Mouse (Mus musculus) neural tube, embryonic 13.5 days (tissue): ENCODE results near the gene Rasal2. TPM values are rescaled to one million over a fixed set of nuclear protein-coding genes. Genes with fewer than 3 reads are reported as not detected.

Experiments
- ATAC-seq: fragments of 200-750 bp; cut with Nextera tagmentation; 2 replicates; pipeline ENCODE4 v1.8.0; 2017; ENCODE audit warnings: low read depth, mild to moderate bottlenecking, moderate TSS enrichment, moderate library complexity
- H3K27ac ChIP-seq: fragments of 300-500 bp; sonication (generic); replicated peaks from 2 replicates; pipeline ENCODE4 v1.5.1; 2015; ENCODE audit warnings: moderate library complexity, mild to moderate bottlenecking, inconsistent platforms
- H3K27me3 ChIP-seq: fragments of 300-500 bp; sonication (generic); 2 replicates; pipeline ENCODE4 v1.6.1; 2015; ENCODE audit warnings: mild to moderate bottlenecking, inconsistent platforms
- H3K36me3 ChIP-seq: fragments of 300-500 bp; sonication (generic); 2 replicates; pipeline ENCODE4 v1.6.1; 2015; ENCODE audit warnings: mild to moderate bottlenecking, inconsistent platforms
- H3K4me1 ChIP-seq: fragments of 300-500 bp; sonication (generic); replicated peaks from 2 replicates; pipeline ENCODE4 v1.6.1; 2015; ENCODE audit warnings: inconsistent platforms
- H3K4me2 ChIP-seq: fragments of 300-500 bp; sonication (generic); 2 replicates; pipeline ENCODE4 v1.6.1; 2015; ENCODE audit warnings: inconsistent platforms, mild to moderate bottlenecking, moderate library complexity
- H3K4me3 ChIP-seq: fragments of 300-500 bp; sonication (generic); 2 replicates; pipeline ENCODE4 v1.5.1; 2015; ENCODE audit warnings: mild to moderate bottlenecking, inconsistent platforms
- H3K9ac ChIP-seq: fragments of 300-500 bp; sonication (generic); 2 replicates; pipeline ENCODE4 v1.6.1; 2015; ENCODE audit warnings: moderate library complexity, mild to moderate bottlenecking, inconsistent platforms
- H3K9me3 ChIP-seq: fragments of 300-500 bp; sonication (generic); 2 replicates; pipeline ENCODE4 v1.6.1; 2016; ENCODE audit warnings: inconsistent platforms
- WGBS: fragments of 180-500 bp; shearing (Covaris S2); methylation state at CpG from one replicate; pipeline ENCODE4 v1.1.7; 2015; 5-methylcytosine and 5-hydroxymethylcytosine counted together
- polyA plus RNA-seq: library from polyadenylated mRNA; unstranded; fragments of >200 nt; fragmentation: Nextera tagmentation; extraction: Ambion mirVana; gene quantifications from 2 replicates; pipeline ENCODE4 v1.2.1, GENCODE M21; 2015

Gene Rasal2
- polyA plus RNA-seq, 1 experiment from 2014 or later = 43.1 TPM

DNA sequence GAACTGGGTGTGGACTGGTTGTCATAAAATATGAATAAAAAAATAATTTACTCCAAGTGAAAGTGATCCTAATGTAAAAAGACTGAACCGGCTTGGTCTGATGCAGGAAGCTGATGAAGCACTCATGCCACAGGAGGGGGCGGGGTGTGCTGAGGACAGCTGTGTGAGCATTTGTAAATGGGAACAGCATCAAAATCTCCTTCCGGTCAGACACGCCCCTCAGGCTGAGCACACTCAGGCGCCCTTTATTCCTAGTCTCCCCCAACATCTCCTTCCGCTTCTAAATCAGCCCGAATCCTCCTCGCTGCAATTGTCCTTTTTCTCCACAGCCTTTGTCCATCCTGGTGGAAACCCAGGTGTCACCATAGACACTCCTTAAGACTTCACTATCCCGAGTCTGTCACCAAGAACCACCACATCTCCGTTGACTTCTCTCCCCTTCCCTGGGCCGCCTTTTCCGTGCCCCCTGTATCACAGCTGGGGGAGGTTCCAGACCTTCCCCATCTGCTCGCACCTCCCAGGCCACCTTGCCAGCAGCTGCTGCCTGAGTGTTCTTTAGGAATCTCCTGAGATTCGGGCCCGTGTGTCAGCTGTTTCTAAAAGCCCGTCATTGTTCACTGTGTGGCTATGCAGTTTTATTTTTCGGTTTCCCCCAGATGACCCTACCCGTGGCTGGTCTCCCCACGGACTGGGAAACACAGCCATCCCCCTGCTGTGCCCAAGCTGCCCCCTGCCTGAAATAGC lies 311.1 kb downstream of the Rasal2 start:
- H3K36me3 ChIP-seq = no peaks in the 10 kb centered on the region
- peak overlapping the region; percentile 91 for H3K27ac ChIP-seq
- H3K4me3 ChIP-seq = peak overlapping the region; percentile 23
- no peaks in the 10 kb centered on the region for H3K27me3 ChIP-seq
- peak overlapping the region; percentile 65 for H3K9ac ChIP-seq
- no peaks in the 10 kb centered on the region for H3K9me3 ChIP-seq
- WGBS = 8% methylated on average over 19 of the region's 19 CpGs
- peaks cover 10% of the 10 kb centered on the region for H3K4me1 ChIP-seq
- peak; percentile 92 for ATAC-seq
- H3K4me2 ChIP-seq = peak overlapping the region; percentile 56

DNA sequence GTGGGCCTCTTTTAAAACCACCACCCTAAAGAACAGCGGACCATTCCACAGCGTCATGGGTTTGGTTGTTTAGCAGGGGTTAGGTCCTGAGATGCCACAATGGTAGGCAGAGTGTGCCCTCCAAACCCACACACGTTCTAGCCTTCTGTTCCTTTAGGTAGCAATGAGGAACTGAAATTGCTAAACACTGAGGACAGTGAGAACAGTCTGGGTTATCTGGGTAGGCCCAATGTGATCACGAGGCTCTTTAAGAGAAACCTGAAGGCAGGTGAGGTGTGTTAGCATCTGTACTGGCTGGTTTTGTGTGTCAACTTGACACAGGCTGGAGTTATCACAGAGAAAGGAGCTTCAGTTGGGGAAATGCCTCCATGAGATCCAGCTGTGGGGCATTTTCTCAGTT lies 316.9 kb downstream of the Rasal2 start:
- Histone ChIP-seq H3K4me2 (no peak overlapping the region), H3K4me3 (no peak overlapping the region), H3K27ac (no peak overlapping the region), H3K9ac (no peak overlapping the region), H3K36me3 (no peaks in the 10 kb centered on the region), H3K9me3 (no peaks in the 10 kb centered on the region), H3K27me3 (no peaks in the 10 kb centered on the region), H3K4me1 (no peaks in the 10 kb centered on the region; the same call in 1 of the 2 replicates)
- WGBS = 91% methylated on average over 4 of the region's 4 CpGs
- ATAC-seq = no peak

DNA sequence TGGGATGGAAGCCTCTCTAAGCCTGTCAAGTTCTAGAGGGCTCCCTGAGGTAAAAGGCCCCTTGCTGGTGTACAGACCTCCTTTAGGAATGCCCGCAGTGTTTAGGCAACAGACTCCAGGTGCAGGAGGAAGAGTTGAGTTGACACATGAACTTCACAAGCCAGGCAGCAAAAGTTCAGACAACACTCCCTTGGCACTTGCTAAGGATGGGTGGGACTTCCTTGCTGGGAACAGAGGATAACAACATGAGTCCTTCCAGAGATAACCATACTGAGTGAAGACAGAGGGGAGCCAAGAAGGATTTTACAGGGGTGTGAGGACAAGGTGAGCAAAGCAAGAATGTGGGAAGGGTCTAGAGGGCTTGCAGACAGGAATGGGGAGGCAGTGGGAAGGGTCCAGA lies 319.8 kb downstream of the Rasal2 start:
- H3K4me2 ChIP-seq = no peak overlapping the region
- H3K27ac ChIP-seq = no peak overlapping the region
- H3K9me3 ChIP-seq = no peaks in the 10 kb centered on the region
- H3K4me3 ChIP-seq = no peak overlapping the region
- H3K36me3 ChIP-seq = no peaks in the 10 kb centered on the region
- 92% methylated on average over 1 of the region's 1 CpGs for WGBS
- no peaks in the 10 kb centered on the region for H3K4me1 ChIP-seq
- no peak overlapping the region for H3K9ac ChIP-seq
- no peaks in the 10 kb centered on the region for H3K27me3 ChIP-seq
- ATAC-seq = no peak

DNA sequence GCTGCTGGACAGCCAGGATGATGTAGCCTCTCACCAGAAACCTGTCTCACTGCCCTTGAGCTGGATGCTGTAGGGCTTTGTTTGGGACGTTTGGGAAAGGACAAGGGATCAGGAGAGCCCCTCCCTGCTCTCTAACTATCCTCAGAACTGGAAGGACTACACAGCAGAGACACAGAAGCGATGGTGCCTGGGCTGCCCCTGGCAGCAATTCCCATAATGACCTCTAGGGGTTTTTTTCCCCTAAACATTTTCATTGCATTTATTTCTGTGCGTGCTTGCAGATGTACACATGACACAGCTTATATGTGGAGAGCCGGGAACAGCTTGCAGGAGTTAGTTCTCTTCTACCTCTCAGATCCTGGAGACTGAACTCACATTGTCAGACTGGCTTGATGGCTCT lies 320.3 kb downstream of the Rasal2 start:
- no peak for ATAC-seq
- H3K9ac ChIP-seq = no peak overlapping the region
- 59% methylated on average over 4 of the region's 4 CpGs for WGBS

DNA sequence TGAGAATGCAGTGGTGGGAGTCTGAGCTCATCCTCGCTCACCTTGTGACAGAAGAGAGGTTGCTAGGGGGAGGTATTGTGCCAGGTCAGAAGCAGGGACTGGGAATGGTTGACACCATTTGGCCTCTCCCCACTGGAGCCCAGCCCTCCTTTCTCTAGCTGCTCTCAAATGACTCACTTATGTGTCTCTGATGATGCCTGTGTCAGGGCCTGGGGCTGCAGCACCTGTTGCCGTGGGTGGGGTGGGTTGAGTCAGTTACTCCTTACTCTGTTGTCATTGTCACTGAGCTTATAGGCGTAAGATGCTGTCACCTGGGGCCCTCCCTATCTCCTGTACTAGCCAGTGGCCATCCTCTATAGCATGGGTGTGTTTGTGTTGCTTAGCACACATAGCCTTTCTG lies 321.6 kb downstream of the Rasal2 start:
- Histone ChIP-seq H3K9ac (no peak overlapping the region), H3K36me3 (no peaks in the 10 kb centered on the region), H3K4me3 (no peak overlapping the region), H3K4me2 (no peak overlapping the region), H3K4me1 (peaks cover 10% of the 10 kb centered on the region), H3K27me3 (no peaks in the 10 kb centered on the region), H3K9me3 (no peaks in the 10 kb centered on the region), H3K27ac (no peak overlapping the region)
- 73% methylated on average over 3 of the region's 3 CpGs for WGBS
- no peak for ATAC-seq

More for the DNA sequence above, 320.3 kb downstream of the Rasal2 start:
- H3K36me3 ChIP-seq = no peaks in the 10 kb centered on the region
- no peaks in the 10 kb centered on the region for H3K9me3 ChIP-seq
- H3K27ac ChIP-seq = no peak overlapping the region
- H3K4me3 ChIP-seq = no peak overlapping the region
- H3K27me3 ChIP-seq = no peaks in the 10 kb centered on the region
- H3K4me2 ChIP-seq = no peak overlapping the region
- no peaks in the 10 kb centered on the region for H3K4me1 ChIP-seq

DNA sequence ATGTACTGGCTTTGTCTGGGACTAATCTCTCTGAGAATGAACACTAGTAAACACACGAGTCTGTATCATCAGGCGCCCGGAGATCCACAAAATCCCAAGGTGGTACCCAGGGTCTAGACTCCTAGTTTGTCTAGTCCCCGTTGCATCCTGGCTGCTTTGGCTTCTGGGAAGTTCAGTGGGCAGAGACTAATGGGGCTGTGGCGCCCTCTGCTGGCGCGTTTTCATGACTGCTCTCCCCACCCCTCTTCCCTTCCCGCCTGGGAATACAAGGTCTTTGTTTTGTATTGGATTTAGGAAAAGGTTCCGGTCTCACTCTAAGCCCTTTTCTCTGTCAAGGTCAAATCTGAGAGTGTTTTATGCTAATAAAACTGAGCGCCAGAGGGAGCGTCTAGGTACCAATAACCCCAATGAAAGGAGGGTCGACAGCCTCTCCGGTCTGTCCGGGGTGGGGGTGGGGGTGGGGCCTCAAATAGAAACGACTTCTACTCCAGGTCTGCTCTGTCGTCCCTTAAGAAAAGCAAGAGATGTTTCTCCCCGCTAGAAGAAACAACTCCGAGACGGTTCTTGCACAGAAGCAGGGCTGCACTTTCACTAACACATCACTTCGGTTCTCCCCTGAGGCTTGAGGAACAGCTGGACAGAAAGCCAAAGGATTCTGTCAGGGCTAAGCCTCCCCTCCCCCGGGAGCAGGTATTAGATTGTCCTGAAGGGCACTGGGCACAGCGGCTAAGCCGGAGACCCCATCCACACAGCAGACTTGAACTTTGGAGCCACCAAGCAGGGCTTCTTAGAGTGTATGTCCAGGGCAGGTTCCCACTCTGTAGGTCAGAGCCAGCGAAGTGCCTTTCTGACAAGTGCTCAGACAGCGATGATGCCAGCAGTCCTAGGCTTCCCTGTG lies 326.0 kb downstream of the Rasal2 start:
- peak overlapping the region; percentile 60 for H3K4me2 ChIP-seq
- H3K9me3 ChIP-seq = no peaks in the 10 kb centered on the region
- H3K9ac ChIP-seq = peak overlapping the region; percentile 70
- H3K36me3 ChIP-seq = no peaks in the 10 kb centered on the region
- H3K4me1 ChIP-seq = peaks cover 15% of the 10 kb centered on the region
- H3K4me3 ChIP-seq = peak overlapping the region; percentile 39
- no peaks in the 10 kb centered on the region for H3K27me3 ChIP-seq
- ATAC-seq = peak; percentile 70
- WGBS = 10% methylated on average over 25 of the region's 25 CpGs
- no peak overlapping the region for H3K27ac ChIP-seq

Other genes starting within 250 kb of the Rasal2 start
- 7.3 and 7.6 TPM in 2 replicates for gene Cryzl2, start 46.0 kb upstream of the Rasal2 start, polyA plus RNA-seq
- gene Sec16b, start 94.1 kb upstream of the Rasal2 start, polyA plus RNA-seq = 0.69 and 0.74 TPM in 2 replicates